Mouse (Mus musculus): Measurements from ENCODE around the gene Cmya5. TPM values are rescaled to one million over a fixed set of nuclear protein-coding genes. Genes with fewer than 3 reads are reported as not detected.
A peak's percentile ranks its signal among the peaks of the same experiment; 100 is the strongest.

Cmya5 gene
- total RNA-seq, 2 experiments from 2014 or later: 286 to 303 TPM

DNA sequence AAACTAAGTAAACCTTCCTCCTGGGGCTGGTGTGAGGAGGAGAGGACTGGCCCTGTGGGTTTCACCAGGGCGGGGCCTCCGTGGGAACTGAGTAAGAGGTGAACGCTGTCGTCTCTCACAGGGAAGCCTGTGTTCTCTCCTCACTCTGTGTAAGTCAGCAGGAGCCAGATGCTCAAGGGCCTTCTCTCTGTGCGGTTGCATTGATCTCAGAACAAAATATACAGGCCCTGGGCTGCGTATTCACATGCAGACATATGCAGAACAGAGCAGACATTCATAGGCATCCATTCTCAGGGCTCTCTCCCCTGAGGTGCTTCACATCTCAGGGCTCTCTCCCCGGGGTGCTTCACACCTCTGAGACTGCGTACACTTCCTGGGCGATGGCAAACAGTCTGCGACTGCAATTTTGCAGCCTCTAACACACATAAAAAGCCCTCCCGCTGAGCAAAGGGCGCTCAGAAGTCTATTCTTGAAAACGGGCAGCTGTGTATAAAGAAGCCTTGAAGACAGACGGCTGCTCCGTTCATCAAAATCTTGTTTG is 71.6 kb downstream of the Cmya5 start:
- no peak for DNase-seq (ENCODE audit: low spot score)
- intact Hi-C loops (cut with DNase I): no loop called here

GRCm38 (mm10) chr13:93070406-93070805 is 74.1 kb downstream of the Cmya5 start:
- intact Hi-C loops (cut with DNase I): no loop called here
- DNase-seq (ENCODE audit: low spot score): no peak

DNA sequence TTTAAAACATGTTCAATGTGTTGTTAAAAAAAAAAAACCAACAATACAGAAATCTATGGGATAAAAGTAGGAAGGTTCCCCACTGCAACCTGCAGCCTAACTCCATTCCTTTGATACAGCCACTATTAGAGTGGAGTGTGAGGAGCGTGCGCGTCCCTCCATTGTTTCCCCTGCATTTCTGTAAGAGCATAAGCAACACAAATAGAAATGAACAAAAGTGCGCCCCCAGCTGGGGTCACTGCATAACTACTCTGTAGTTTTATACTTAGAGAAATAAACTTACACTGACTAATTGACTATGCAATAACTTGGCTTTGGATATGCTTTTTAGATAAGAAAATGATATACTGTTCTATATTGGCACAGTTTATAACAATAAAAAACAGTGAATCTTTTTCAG is 75.0 kb downstream of the Cmya5 start:
- DNase-seq (ENCODE audit: low spot score): no peak
- intact Hi-C loops (cut with DNase I): loop anchor here (5.0 kb wide), 2 partner anchors 82 to 317 kb away; no protein-coding TSS in a partner anchor

GRCm38 (mm10) chr13:93068353-93068752 is 76.2 kb downstream of the Cmya5 start:
- DNase-seq (ENCODE audit: low spot score): no peak
- intact Hi-C loops (cut with DNase I): loop anchor here (5.0 kb wide), 2 partner anchors 81 to 316 kb away; no protein-coding TSS in a partner anchor

DNA sequence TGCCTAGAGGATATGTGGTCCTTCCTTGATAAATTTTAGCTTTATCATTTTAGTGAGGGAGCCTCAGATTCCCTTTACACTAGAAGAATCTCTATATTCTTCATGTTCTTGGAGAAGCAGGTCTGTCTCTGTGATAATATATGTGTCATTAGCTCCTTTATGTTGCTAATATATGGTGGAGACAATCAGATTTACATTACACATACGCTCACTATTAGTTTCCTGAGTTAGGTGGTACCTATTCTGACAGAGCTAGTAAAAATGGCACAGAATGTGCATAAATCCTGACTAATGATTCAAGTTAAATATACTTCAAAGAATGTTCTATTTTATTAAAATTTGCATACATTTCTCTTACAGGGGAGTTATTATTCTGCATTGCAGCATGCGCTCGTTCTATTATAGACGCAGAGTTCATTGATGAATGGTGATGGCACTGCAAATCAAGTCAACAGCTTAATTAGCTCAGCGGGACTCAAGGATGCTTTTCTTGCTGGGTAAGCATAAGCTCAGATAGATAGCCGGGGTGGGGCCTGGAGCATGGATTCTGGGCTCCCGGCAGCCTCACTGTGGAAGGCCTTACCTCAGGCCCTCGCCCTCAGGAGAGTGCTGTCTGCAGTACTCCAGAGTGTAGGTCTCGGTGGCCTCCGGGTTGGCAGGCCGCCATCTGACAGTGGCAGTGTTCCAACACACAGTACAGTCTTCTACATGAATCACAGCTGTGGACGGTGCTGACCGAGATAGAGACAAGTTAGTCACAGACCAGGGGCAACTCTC is 81.5 kb downstream of the Cmya5 start:
- peak; percentile 10 for DNase-seq (ENCODE audit: low spot score)
- intact Hi-C loops (cut with DNase I): no loop called here

DNA sequence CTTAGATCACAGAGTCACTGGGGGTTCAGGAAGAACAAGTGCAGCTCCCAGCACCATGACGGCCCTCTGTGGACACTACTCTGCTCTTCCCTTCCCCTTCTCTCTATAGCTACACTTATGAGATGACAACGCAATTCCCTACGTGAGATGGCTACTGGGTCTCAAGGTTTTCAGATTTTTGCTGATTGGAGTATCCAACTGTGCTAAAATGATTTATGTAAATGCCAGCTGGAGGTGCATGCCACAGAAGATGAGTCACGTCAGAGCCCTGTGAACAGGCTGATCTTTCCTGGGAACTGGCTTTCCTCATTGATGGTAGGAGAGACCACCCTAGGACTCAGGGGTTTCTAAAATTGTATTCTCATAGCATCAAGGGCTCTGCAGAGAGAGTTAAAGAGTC is 83.2 kb downstream of the Cmya5 start:
- intact Hi-C loops (cut with DNase I): no loop called here
- no peak for DNase-seq (ENCODE audit: low spot score)

DNA sequence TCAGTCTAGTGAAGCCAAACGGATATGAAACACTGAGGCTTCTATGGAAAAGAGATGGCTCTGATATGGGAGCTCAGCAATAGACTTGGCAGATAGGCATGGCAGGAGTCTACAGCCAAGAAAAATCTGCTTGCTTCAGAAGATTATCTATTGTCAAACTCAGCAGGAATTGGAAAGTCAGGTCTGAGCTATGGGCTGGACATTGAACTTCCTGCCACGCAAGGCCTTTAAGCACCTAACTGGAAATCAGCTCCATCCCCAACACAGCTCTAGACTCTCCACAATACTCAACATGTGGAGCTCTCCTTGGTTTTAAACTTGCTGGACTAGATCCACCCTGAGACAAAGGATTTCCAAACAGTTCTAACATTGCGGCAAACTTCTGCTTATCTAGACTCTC is 84.1 kb downstream of the Cmya5 start:
- no peak for DNase-seq (ENCODE audit: low spot score)
- intact Hi-C loops (cut with DNase I): no loop called here

GRCm38 (mm10) chr13:93058551-93059011 is 85.9 kb downstream of the Cmya5 start:
- no peak for DNase-seq (ENCODE audit: low spot score)
- intact Hi-C loops (cut with DNase I): loop anchor here (10.0 kb wide), 1 partner anchor 194 kb away; no protein-coding TSS in a partner anchor

DNA sequence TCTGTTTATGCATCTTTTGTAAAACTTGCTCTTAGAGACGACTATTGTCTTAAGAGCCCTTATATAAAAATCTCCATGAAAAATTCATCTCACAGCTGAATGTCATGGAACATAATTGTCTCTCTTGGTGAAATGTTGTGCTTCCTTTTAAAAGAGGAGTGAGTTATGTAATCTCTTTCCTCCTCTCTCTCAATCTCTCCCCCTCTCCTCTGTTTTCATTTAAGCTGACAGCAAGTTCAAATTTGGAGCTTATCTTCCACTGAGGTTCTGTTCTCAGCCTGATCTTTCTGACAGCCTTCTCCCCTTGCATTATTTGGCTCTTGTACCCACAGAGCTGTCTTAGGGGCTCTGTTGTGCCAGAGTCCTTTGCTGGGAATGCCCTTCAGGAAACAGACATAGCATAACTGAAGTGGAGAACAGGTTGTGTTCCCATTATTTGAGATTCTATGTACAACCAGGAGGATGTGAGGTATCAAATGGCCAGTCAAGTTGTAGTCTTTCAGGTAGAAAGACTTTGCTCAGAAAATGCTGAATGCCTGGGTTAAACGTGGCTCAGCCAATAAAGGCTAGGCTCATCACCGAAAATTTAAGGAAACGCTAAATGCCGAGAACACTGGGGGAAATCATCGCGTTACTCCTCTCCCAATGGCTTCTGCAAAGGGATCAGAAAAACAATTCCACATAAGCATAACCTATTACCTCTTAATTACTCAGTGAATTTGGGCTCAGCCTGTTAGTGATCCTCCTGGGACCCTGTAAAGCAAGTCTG is 86.8 kb downstream of the Cmya5 start:
- intact Hi-C loops (cut with DNase I): loop anchor here (10.0 kb wide), 1 partner anchor 193 kb away; no protein-coding TSS in a partner anchor
- DNase-seq (ENCODE audit: low spot score): no peak

DNA sequence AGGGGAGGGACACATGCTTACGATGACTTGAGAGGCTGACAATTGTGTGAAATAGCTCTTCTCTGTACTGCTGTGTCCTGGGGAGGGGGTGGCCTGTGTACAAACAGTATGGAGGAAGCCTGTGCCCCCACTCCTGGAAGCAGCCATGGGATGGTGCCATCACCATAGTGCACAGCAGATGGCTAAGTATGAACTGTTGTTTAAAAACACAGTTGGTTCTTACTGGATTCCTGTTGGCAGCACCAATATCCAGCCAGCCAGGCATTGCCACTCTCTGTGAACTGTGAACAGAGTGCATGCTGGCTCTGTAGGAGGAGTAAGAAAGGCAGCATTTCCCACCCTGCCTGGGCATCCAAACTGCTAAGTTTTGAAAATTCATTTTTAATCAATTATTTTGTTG is 88.4 kb downstream of the Cmya5 start:
- no peak for DNase-seq (ENCODE audit: low spot score)
- intact Hi-C loops (cut with DNase I): loop anchor here (10.0 kb wide), 1 partner anchor 191 kb away; no protein-coding TSS in a partner anchor

- no peak for DNase-seq (ENCODE audit: low spot score)
- intact Hi-C loops (cut with DNase I): loop anchor here (10.0 kb wide), 1 partner anchor 187 kb away; no protein-coding TSS in a partner anchor
Observed at GRCm38 (mm10) chr13:93051483-93051882, 93.0 kb downstream of the Cmya5 start.

DNA sequence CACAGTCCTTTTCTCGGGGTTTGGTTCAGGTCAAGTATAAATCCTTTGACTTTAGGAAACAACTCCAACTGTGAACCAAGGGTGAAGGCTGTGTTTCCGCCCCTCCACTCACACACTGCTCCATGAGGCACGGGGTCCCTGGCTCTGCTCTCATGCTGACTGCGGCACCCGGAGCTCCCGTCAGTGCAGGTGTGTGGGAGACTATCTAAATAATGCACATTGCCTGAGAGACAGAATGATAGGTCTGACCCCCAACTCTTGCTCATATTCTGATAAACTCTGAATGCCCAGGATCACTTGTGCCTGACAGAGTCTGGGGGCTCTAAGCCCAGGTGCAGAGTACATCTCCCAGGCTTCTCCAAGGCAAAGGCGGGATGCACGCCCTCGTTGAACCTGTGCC is 103.5 kb downstream of the Cmya5 start:
- DNase-seq (ENCODE audit: low spot score): no peak
- intact Hi-C loops (cut with DNase I): no loop called here

DNA sequence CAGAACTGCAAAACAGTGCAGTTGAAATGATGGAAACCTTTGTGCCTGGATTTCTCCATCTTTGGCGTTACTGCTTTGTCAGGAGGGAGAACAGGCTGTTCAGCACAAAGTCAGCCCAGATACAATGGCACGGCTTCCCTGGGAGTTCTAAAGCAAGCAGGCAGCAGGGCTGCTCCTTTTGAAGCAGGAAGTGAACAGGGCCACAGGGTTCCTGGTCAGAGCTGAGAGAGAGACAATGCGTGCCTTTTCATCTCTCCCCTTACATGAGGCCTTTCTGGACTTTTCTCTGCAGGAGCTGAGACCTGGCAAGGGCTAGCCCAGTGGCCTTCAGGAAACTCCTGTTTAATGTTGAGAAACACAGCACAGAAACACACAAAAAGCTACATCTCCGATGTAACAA is 108.3 kb downstream of the Cmya5 start:
- no peak for DNase-seq (ENCODE audit: low spot score)
- intact Hi-C loops (cut with DNase I): no loop called here

- no peak for DNase-seq (ENCODE audit: low spot score)
- intact Hi-C loops (cut with DNase I): no loop called here
Observed at GRCm38 (mm10) chr13:93029337-93029736, 115.2 kb downstream of the Cmya5 start.

GRCm38 (mm10) chr13:93024837-93025236 is 119.7 kb downstream of the Cmya5 start:
- intact Hi-C loops (cut with DNase I): no loop called here
- no peak for DNase-seq (ENCODE audit: low spot score)

GRCm38 (mm10) chr13:93022158-93022557 is 122.4 kb downstream of the Cmya5 start:
- DNase-seq (ENCODE audit: low spot score): no peak
- intact Hi-C loops (cut with DNase I): no loop called here

DNA sequence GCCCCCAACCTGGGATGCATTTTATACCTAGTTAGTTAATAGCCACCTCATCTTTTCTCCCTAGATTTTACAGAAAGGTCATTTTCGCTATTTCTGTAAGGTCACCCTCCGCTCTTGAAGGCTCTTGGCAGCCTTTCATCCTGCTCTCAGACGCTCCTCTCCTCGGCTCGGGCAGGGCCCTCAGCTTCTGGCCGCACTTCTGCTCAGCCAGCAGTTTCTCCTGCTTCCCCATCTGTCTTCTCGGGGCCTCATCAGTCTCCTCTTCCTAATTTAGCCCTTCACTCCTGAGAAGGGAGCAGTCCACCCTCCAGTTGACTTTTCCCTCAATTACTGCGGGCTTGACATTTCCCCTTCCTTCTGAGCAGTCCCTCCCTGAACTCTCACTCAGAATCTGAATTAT is 131.6 kb downstream of the Cmya5 start:
- DNase-seq (ENCODE audit: low spot score): no peak
- intact Hi-C loops (cut with DNase I): no loop called here

- intact Hi-C loops (cut with DNase I): no loop called here
- no peak for DNase-seq (ENCODE audit: low spot score)
Observed at GRCm38 (mm10) chr13:93011315-93011714, 133.2 kb downstream of the Cmya5 start.

- no peak for DNase-seq (ENCODE audit: low spot score)
- intact Hi-C loops (cut with DNase I): no loop called here
Observed at GRCm38 (mm10) chr13:93010524-93010923, 134.0 kb downstream of the Cmya5 start.

GRCm38 (mm10) chr13:93007078-93007477 is 137.4 kb downstream of the Cmya5 start:
- intact Hi-C loops (cut with DNase I): no loop called here
- DNase-seq (ENCODE audit: low spot score): no peak

- no peak for DNase-seq (ENCODE audit: low spot score)
- intact Hi-C loops (cut with DNase I): no loop called here
Observed at GRCm38 (mm10) chr13:93006347-93006746, 138.2 kb downstream of the Cmya5 start.
